Mouse (Mus musculus) monocyte, adult 2 months (primary cell): ENCODE results near the gene Nr1h3.
A peak's percentile ranks its signal among the peaks of the same experiment; 100 is the strongest.

Experiments used
- DNase-seq, 2 experiments: peaks; one replicate each; pipeline ENCODE4 v3.0.0; 2022; ENCODE audit warnings: low spot score in 2 of 2, low read depth in 1 of 2

Gene Nr1h3

GRCm38 (mm10) chr2:91186208-91186607 lies 16.4 kb downstream of the Nr1h3 start:
- DNase-seq = no peak

- DNase-seq = peak; percentile 64 to 76
Observed at GRCm38 (mm10) chr2:91183711-91184405, 18.8 kb downstream of the Nr1h3 start, which contains the start of gene Madd. TSS of gene Madd (minus strand) at chr2:91183837.

GRCm38 (mm10) chr2:91183148-91183513 lies 19.5 kb downstream of the Nr1h3 start:
- peak; percentile 82 to 88 for DNase-seq

- DNase-seq = peak; percentile 32 to 45
Observed at GRCm38 (mm10) chr2:91182405-91183147, 20.1 kb downstream of the Nr1h3 start.

GRCm38 (mm10) chr2:91182016-91182404 lies 20.6 kb downstream of the Nr1h3 start:
- DNase-seq = peak in 1 of 2 experiments; percentile 18

- DNase-seq = no peak
Observed at GRCm38 (mm10) chr2:91180706-91181105, 21.9 kb downstream of the Nr1h3 start.

GRCm38 (mm10) chr2:91179825-91180224 lies 22.8 kb downstream of the Nr1h3 start:
- DNase-seq = no peak

- no peak for DNase-seq
Observed at GRCm38 (mm10) chr2:91176234-91176633, 26.4 kb downstream of the Nr1h3 start.

GRCm38 (mm10) chr2:91175490-91175889 lies 27.1 kb downstream of the Nr1h3 start:
- no peak for DNase-seq

GRCm38 (mm10) chr2:91169587-91170322 lies 32.9 kb downstream of the Nr1h3 start:
- DNase-seq = no peak

- no peak for DNase-seq
Observed at GRCm38 (mm10) chr2:91167629-91168028, 35.0 kb downstream of the Nr1h3 start.

GRCm38 (mm10) chr2:91164991-91165390 lies 37.6 kb downstream of the Nr1h3 start:
- no peak for DNase-seq

GRCm38 (mm10) chr2:91163532-91163931 lies 39.1 kb downstream of the Nr1h3 start:
- DNase-seq = no peak

- no peak for DNase-seq
Observed at GRCm38 (mm10) chr2:91162952-91163351, 39.7 kb downstream of the Nr1h3 start.

GRCm38 (mm10) chr2:91160591-91160990 lies 42.0 kb downstream of the Nr1h3 start:
- DNase-seq = no peak

GRCm38 (mm10) chr2:91157002-91157752 lies 45.5 kb downstream of the Nr1h3 start:
- DNase-seq = no peak

GRCm38 (mm10) chr2:91154091-91154490 lies 48.5 kb downstream of the Nr1h3 start:
- no peak for DNase-seq

- no peak for DNase-seq
Observed at GRCm38 (mm10) chr2:91152885-91153377, 49.7 kb downstream of the Nr1h3 start.

GRCm38 (mm10) chr2:91151331-91151730 lies 51.3 kb downstream of the Nr1h3 start:
- no peak for DNase-seq

GRCm38 (mm10) chr2:91148101-91148500 lies 54.5 kb downstream of the Nr1h3 start:
- no peak for DNase-seq

GRCm38 (mm10) chr2:91143401-91143800 lies 59.2 kb downstream of the Nr1h3 start:
- no peak for DNase-seq
